12 mouse cellular contexts compared by ENCODE assay signal in genomic region chr10:128039167-128039566, GRCm38 (mm10). TPM values are rescaled to one million over a fixed set of nuclear protein-coding genes. Genes with fewer than 3 reads are reported as not detected.
DNase-seq lines count a peak whose midpoint lies in the region; ATAC-seq and TF ChIP-seq lines count a peak whose summit lies in the region.
"Had no signal": no experiment of that assay in that cellular context is flagged by ENCODE, and none has a peak within 500 bp of the region (broad histone marks: within the 10 kb centered on the region; RNA-seq: fewer than 3 reads in every experiment).

No protein-coding gene starts in this region.

- peaks cover 13% of the 10 kb centered on the region for H3K4me1 ChIP-seq in heart, adult 2 months (ENCODE audit: control insufficient read depth, insufficient read depth, low read length)
- peaks cover 40% of the 10 kb centered on the region for H3K4me1 ChIP-seq in midbrain, embryonic 12.5 days
- peaks cover 37% of the 10 kb centered on the region for H3K4me1 ChIP-seq in midbrain, embryonic 15.5 days
- H3K4me1 ChIP-seq in limb, embryonic 14.5 days (ENCODE audit: control insufficient read depth, insufficient read depth, low read length) = peaks cover 26% of the 10 kb centered on the region
- peaks cover 23% of the 10 kb centered on the region for H3K4me1 ChIP-seq in hindbrain, embryonic 16.5 days (ENCODE audit: control insufficient read depth, insufficient read depth, low read depth, low read length)

- intact Hi-C loops in heart, adult 2 months (cut with DNase I) = no loop called here
- intact Hi-C loops in heart, postnatal 36 days (cut with DNase I) = no loop called here

- no peak overlapping the region for H3K27ac ChIP-seq in heart, adult 2 months
- no peak overlapping the region for H3K27ac ChIP-seq in midbrain, embryonic 12.5 days (replicated peaks)
- no peak overlapping the region for H3K27ac ChIP-seq in midbrain, embryonic 15.5 days
- no peak overlapping the region for H3K27ac ChIP-seq in limb, embryonic 14.5 days (replicated peaks; ENCODE audit: low read depth, low read length)
- H3K27ac ChIP-seq in hindbrain, embryonic 16.5 days (ENCODE audit: low read depth, low read length) = no peak overlapping the region
- H3K27ac ChIP-seq: forebrain, embryonic 15.5 days had no signal

- H3K9ac ChIP-seq in heart, adult 2 months (ENCODE audit: low read depth, low read length) = no peak overlapping the region
- peak overlapping the region; percentile 7; the same call in 1 of the 2 replicates for H3K9ac ChIP-seq in midbrain, embryonic 12.5 days (replicated peaks)
- H3K9ac ChIP-seq in midbrain, embryonic 15.5 days = no peak overlapping the region
- H3K9ac ChIP-seq in limb, embryonic 14.5 days (ENCODE audit: low read depth, low read length, severe bottlenecking) = peak overlapping the region; percentile 16; the same call in 1 of the 2 replicates
- no peak overlapping the region for H3K9ac ChIP-seq in hindbrain, embryonic 16.5 days (ENCODE audit: low read depth, low read length)

- TF ChIP-seq POLR2A in heart, adult 2 months (IDR thresholded peaks at IDR 0.05; ENCODE audit: insufficient read depth, low read depth, low read length) = no peak
- no peak for TF ChIP-seq POLR2A in limb, embryonic 14.5 days (IDR thresholded peaks at IDR 0.05; ENCODE audit: borderline replicate concordance, extremely low read depth, insufficient read depth, insufficient read length)

- ATAC-seq in midbrain, embryonic 12.5 days (ENCODE audit: low FRiP score, low read depth) = no peak
- no peak for ATAC-seq in midbrain, embryonic 15.5 days (replicated peaks)
- no peak for ATAC-seq in limb, embryonic 14.5 days (ENCODE audit: low FRiP score, low read depth)
- no peak for ATAC-seq in hindbrain, embryonic 16.5 days
- ATAC-seq: forebrain, embryonic 15.5 days had no signal

- TF ChIP-seq CTCF in heart, adult 2 months (IDR thresholded peaks at IDR 0.05) = no peak

- DNase-seq in heart, adult 2 months = peak; percentile 32
- no peak for DNase-seq in heart, postnatal 36 days
- DNase-seq in limb, embryonic 14.5 days (ENCODE audit: low spot score) = no peak
- DNase-seq in thymus, postnatal 36 days = peak; percentile 25 to 61
- DNase-seq in frontal cortex, adult 2 months (ENCODE audit: extremely low spot score in 1 of 2, low spot score in 1 of 2) = no peak
- DNase-seq: lung, postnatal 14 days; retina, postnatal 1 day had no signal

- peaks cover 13% of the 10 kb centered on the region for H3K79me2 ChIP-seq in heart, adult 2 months (replicated peaks; ENCODE audit: control insufficient read depth, insufficient read depth, low read length)

- no peak overlapping the region for H3K4me2 ChIP-seq in midbrain, embryonic 12.5 days (replicated peaks)
- no peak overlapping the region for H3K4me2 ChIP-seq in midbrain, embryonic 15.5 days
- no peak overlapping the region for H3K4me2 ChIP-seq in limb, embryonic 14.5 days (replicated peaks; ENCODE audit: low read depth, low read length, severe bottlenecking)
- no peak overlapping the region for H3K4me2 ChIP-seq in hindbrain, embryonic 16.5 days (ENCODE audit: low read length)
- H3K4me2 ChIP-seq: forebrain, embryonic 15.5 days had no signal

- peaks cover 38% of the 10 kb centered on the region for H3K36me3 ChIP-seq in heart, adult 2 months (ENCODE audit: control insufficient read depth, insufficient read depth, low read length)
- H3K36me3 ChIP-seq in midbrain, embryonic 12.5 days = peaks cover 54% of the 10 kb centered on the region
- peaks cover 19% of the 10 kb centered on the region; the same call in 1 of the 2 replicates for H3K36me3 ChIP-seq in midbrain, embryonic 15.5 days (replicated peaks)
- H3K36me3 ChIP-seq in limb, embryonic 14.5 days (ENCODE audit: control insufficient read depth, insufficient read depth, low read length) = peaks cover 57% of the 10 kb centered on the region
- peaks cover 26% of the 10 kb centered on the region for H3K36me3 ChIP-seq in hindbrain, embryonic 16.5 days (ENCODE audit: control insufficient read depth, insufficient read depth, low read length)

- no peak for TF ChIP-seq EP300 in heart, adult 2 months (IDR thresholded peaks at IDR 0.05; ENCODE audit: insufficient read depth, low read depth, low read length)

- H3K4me3 ChIP-seq in heart, adult 2 months = no peak overlapping the region
- H3K4me3 ChIP-seq in midbrain, embryonic 12.5 days = no peak overlapping the region
- H3K4me3 ChIP-seq in midbrain, embryonic 15.5 days = no peak overlapping the region
- no peak overlapping the region for H3K4me3 ChIP-seq in limb, embryonic 14.5 days (replicated peaks; ENCODE audit: low read length)
- no peak overlapping the region for H3K4me3 ChIP-seq in hindbrain, embryonic 16.5 days (ENCODE audit: low read length)

- no peaks in the 10 kb centered on the region for H3K9me3 ChIP-seq in midbrain, embryonic 12.5 days
- H3K9me3 ChIP-seq in midbrain, embryonic 15.5 days = no peaks in the 10 kb centered on the region
- no peaks in the 10 kb centered on the region for H3K9me3 ChIP-seq in limb, embryonic 14.5 days (ENCODE audit: control insufficient read depth, low read length)
- no peaks in the 10 kb centered on the region for H3K9me3 ChIP-seq in hindbrain, embryonic 16.5 days (ENCODE audit: control insufficient read depth, low read length)
- H3K9me3 ChIP-seq: forebrain, embryonic 15.5 days had no signal

- H3K27me3 ChIP-seq in heart, adult 2 months (ENCODE audit: control insufficient read depth, insufficient read depth, low read length) = no peaks in the 10 kb centered on the region
- no peaks in the 10 kb centered on the region for H3K27me3 ChIP-seq in midbrain, embryonic 12.5 days
- no peaks in the 10 kb centered on the region for H3K27me3 ChIP-seq in midbrain, embryonic 15.5 days (replicated peaks)
- H3K27me3 ChIP-seq in limb, embryonic 14.5 days (ENCODE audit: control insufficient read depth, insufficient read depth, low read length) = no peaks in the 10 kb centered on the region
- H3K27me3 ChIP-seq in hindbrain, embryonic 16.5 days (replicated peaks; ENCODE audit: control insufficient read depth, insufficient read depth, low read length) = no peaks in the 10 kb centered on the region
- H3K27me3 ChIP-seq: forebrain, embryonic 15.5 days had no signal

- 29% methylated on average over 5 of the region's 5 CpGs for WGBS in heart, adult 2 months
- 72% methylated on average over 5 of the region's 5 CpGs for WGBS in midbrain, embryonic 12.5 days
- 74% methylated on average over 5 of the region's 5 CpGs for WGBS in midbrain, embryonic 15.5 days
- WGBS in limb, embryonic 14.5 days = 44% methylated on average over 5 of the region's 5 CpGs
- 74% methylated on average over 5 of the region's 5 CpGs for WGBS in hindbrain, embryonic 16.5 days

RNA-seq across cellular contexts. Expression of gene Naca, which starts 3.8 kb away (rescaled TPM):
- 100 to 1,000 TPM; 436 to 544 TPM for total RNA-seq in heart, adult 2 months (2021)
- 204 and 212 TPM in 2 replicates for polyA plus RNA-seq in heart, adult 2 months (2012; rRNA removed)
- 100 to 1,000 TPM; 542 to 584 TPM for total RNA-seq in heart, postnatal 36 days (2021)
- 716 and 742 TPM in 2 replicates for polyA plus RNA-seq in midbrain, embryonic 12.5 days (2016; fragmentation: Nextera tagmentation; extraction: Ambion mirVana)
- polyA plus RNA-seq in midbrain, embryonic 15.5 days (2015; fragmentation: Nextera tagmentation; extraction: Ambion mirVana) = 473 and 476 TPM in 2 replicates
- 362 and 554 TPM in 2 replicates for polyA plus RNA-seq in limb, embryonic 14.5 days (2012; rRNA removed)
- 844 and 893 TPM in 2 replicates for polyA plus RNA-seq in limb, embryonic 14.5 days (2014; fragmentation: Nextera tagmentation; extraction: Ambion mirVana)
- polyA plus RNA-seq in frontal cortex, adult 2 months (2012; rRNA removed) = 238 and 244 TPM in 2 replicates
- polyA plus RNA-seq in hindbrain, embryonic 16.5 days (2015; fragmentation: Nextera tagmentation; extraction: Ambion mirVana) = 426 and 444 TPM in 2 replicates

RNA-seq across cellular contexts. Expression of gene Ptges3, which starts 19.6 kb away (rescaled TPM):
- 10 to 100 TPM; 96.0 to 97.3 TPM for total RNA-seq in heart, adult 2 months (2021)
- polyA plus RNA-seq in heart, adult 2 months (2012; rRNA removed) = 16.3 and 19.2 TPM in 2 replicates
- total RNA-seq in heart, postnatal 36 days (2021) = 10 to 100 TPM; 80.7 to 90.5 TPM
- 545 and 553 TPM in 2 replicates for polyA plus RNA-seq in midbrain, embryonic 12.5 days (2016; fragmentation: Nextera tagmentation; extraction: Ambion mirVana)
- 351 and 372 TPM in 2 replicates for polyA plus RNA-seq in midbrain, embryonic 15.5 days (2015; fragmentation: Nextera tagmentation; extraction: Ambion mirVana)
- 78.0 and 93.0 TPM in 2 replicates for polyA plus RNA-seq in limb, embryonic 14.5 days (2012; rRNA removed)
- 450 and 461 TPM in 2 replicates for polyA plus RNA-seq in limb, embryonic 14.5 days (2014; fragmentation: Nextera tagmentation; extraction: Ambion mirVana)
- polyA plus RNA-seq in frontal cortex, adult 2 months (2012; rRNA removed) = 80.8 and 83.1 TPM in 2 replicates
- polyA plus RNA-seq in hindbrain, embryonic 16.5 days (2015; fragmentation: Nextera tagmentation; extraction: Ambion mirVana) = 359 and 361 TPM in 2 replicates

RNA-seq across cellular contexts. Expression of gene Prim1, which starts 24.2 kb away (rescaled TPM):
- 1 to 10 TPM; 1.7 TPM for total RNA-seq in heart, adult 2 months (2021)
- 1.2 and 2.0 TPM in 2 replicates for polyA plus RNA-seq in heart, adult 2 months (2012; rRNA removed)
- 1 to 10 TPM; 1.6 to 2.7 TPM for total RNA-seq in heart, postnatal 36 days (2021)
- polyA plus RNA-seq in midbrain, embryonic 12.5 days (2016; fragmentation: Nextera tagmentation; extraction: Ambion mirVana) = 72.6 and 76.9 TPM in 2 replicates
- polyA plus RNA-seq in midbrain, embryonic 15.5 days (2015; fragmentation: Nextera tagmentation; extraction: Ambion mirVana) = 37.2 and 41.8 TPM in 2 replicates
- 47.6 and 59.5 TPM in 2 replicates for polyA plus RNA-seq in limb, embryonic 14.5 days (2012; rRNA removed)
- 73.9 and 76.5 TPM in 2 replicates for polyA plus RNA-seq in limb, embryonic 14.5 days (2014; fragmentation: Nextera tagmentation; extraction: Ambion mirVana)
- 9.5 and 9.9 TPM in 2 replicates for polyA plus RNA-seq in frontal cortex, adult 2 months (2012; rRNA removed)
- polyA plus RNA-seq in hindbrain, embryonic 16.5 days (2015; fragmentation: Nextera tagmentation; extraction: Ambion mirVana) = 37.2 and 40.2 TPM in 2 replicates

RNA-seq across cellular contexts. Expression of gene Hsd17b6, which starts 31.8 kb away (rescaled TPM):
- total RNA-seq in heart, adult 2 months (2021) = not detected
- not detected in 2 replicates for polyA plus RNA-seq in heart, adult 2 months (2012; rRNA removed)
- total RNA-seq in heart, postnatal 36 days (2021) = not detected
- not detected in 2 replicates for polyA plus RNA-seq in midbrain, embryonic 12.5 days (2016; fragmentation: Nextera tagmentation; extraction: Ambion mirVana)
- not detected in 2 replicates for polyA plus RNA-seq in midbrain, embryonic 15.5 days (2015; fragmentation: Nextera tagmentation; extraction: Ambion mirVana)
- polyA plus RNA-seq in limb, embryonic 14.5 days (2012; rRNA removed) = not detected in 2 replicates
- not detected in 2 replicates for polyA plus RNA-seq in limb, embryonic 14.5 days (2014; fragmentation: Nextera tagmentation; extraction: Ambion mirVana)
- polyA plus RNA-seq in frontal cortex, adult 2 months (2012; rRNA removed) = 0.10 and 0.29 TPM in 2 replicates
- not detected in 2 replicates for polyA plus RNA-seq in hindbrain, embryonic 16.5 days (2015; fragmentation: Nextera tagmentation; extraction: Ambion mirVana)
- polyA plus RNA-seq: forebrain, embryonic 15.5 days; kidney, adult 2 months had no signal

RNA-seq across cellular contexts. Expression of gene Atp5b, which starts 43.9 kb away (rescaled TPM):
- total RNA-seq in heart, adult 2 months (2021) = 1,000 to 10,000 TPM; 7,689 to 9,158 TPM
- 8,017 and 9,446 TPM in 2 replicates for polyA plus RNA-seq in heart, adult 2 months (2012; rRNA removed)
- total RNA-seq in heart, postnatal 36 days (2021) = 1,000 to 10,000 TPM; 9,026 to 9,193 TPM
- polyA plus RNA-seq in midbrain, embryonic 12.5 days (2016; fragmentation: Nextera tagmentation; extraction: Ambion mirVana) = 1,976 and 1,998 TPM in 2 replicates
- 2,030 and 2,053 TPM in 2 replicates for polyA plus RNA-seq in midbrain, embryonic 15.5 days (2015; fragmentation: Nextera tagmentation; extraction: Ambion mirVana)
- 1,269 and 2,071 TPM in 2 replicates for polyA plus RNA-seq in limb, embryonic 14.5 days (2012; rRNA removed)
- 1,908 and 2,011 TPM in 2 replicates for polyA plus RNA-seq in limb, embryonic 14.5 days (2014; fragmentation: Nextera tagmentation; extraction: Ambion mirVana)
- polyA plus RNA-seq in frontal cortex, adult 2 months (2012; rRNA removed) = 1,563 and 1,614 TPM in 2 replicates
- polyA plus RNA-seq in hindbrain, embryonic 16.5 days (2015; fragmentation: Nextera tagmentation; extraction: Ambion mirVana) = 2,423 and 2,704 TPM in 2 replicates

Comparison
In these comparisons a context has a peak if more than half of its experiments do, and no peak if none do; other contexts are left out.
1. DNase-seq: peak in heart, adult 2 months (2 of 2) and thymus, postnatal 36 days (2 of 2); none in heart, postnatal 36 days (0 of 2), limb, embryonic 14.5 days (single experiment) and frontal cortex, adult 2 months (0 of 2).
2. H3K9ac ChIP-seq: peak in midbrain, embryonic 12.5 days (single experiment) and limb, embryonic 14.5 days (single experiment); none in heart, adult 2 months (single experiment), midbrain, embryonic 15.5 days (single experiment) and hindbrain, embryonic 16.5 days (single experiment).